ENCODE assay signal across 8 mouse cellular contexts in the genomic region with DNA sequence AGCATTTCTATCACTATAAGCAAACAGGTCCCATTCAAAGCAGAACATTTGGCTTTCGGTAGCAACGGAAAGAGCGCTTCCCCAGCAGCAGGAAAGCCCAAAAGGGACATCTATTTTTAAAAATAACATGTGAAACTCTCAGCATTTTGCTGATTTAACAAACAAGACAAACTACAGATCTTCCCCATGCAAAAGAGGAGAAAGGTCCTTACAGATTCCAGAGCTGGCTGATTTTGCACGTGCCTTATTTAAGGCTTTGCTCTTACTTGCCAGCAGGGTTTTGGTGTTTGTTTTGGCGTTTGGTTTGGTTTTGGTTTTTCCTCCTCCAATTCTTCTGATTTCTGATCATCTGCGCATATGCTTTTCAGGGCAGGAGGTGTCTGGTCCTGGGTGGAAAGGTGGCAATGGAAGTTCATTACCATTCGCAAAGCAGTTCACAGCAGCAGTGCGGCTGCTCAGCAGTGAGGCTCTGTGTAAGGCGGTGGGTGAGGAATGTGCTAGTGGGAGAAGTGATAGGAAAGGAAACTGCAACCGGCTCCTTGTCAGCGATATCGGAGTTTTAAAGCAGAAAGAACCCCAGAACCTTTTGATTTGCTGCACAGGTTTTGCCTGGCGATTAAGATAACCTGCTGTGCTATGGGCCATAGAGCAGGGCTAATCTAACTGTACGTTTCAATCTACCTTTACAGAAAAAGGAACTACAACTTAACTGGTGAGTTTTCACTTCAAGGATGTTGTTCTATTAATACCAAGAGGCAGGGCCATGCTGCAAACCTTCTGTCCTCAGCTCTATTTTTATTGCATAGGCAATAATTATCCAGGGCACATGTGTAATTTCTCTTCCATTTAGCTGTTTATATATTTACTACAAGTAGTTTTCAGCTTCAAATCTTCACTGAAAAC. TPM values are rescaled to one million over a fixed set of nuclear protein-coding genes. Genes with fewer than 3 reads are reported as not detected.
A peak's percentile ranks its signal among the peaks of the same experiment; 100 is the strongest.
DNase-seq lines count a peak whose midpoint lies in the region; ATAC-seq and TF ChIP-seq lines count a peak whose summit lies in the region.

No protein-coding gene starts in this region.

- no peak for ATAC-seq in midbrain, embryonic 11.5 days (ENCODE audit: low FRiP score)
- no peak for ATAC-seq in midbrain, embryonic 13.5 days
- ATAC-seq in heart, postnatal 0 days (ENCODE audit: insufficient read depth, low read depth): peak; percentile 75

- no peak overlapping the region for H3K4me2 ChIP-seq in midbrain, embryonic 11.5 days
- no peak overlapping the region; the same call in 1 of the 2 replicates for H3K4me2 ChIP-seq in midbrain, embryonic 13.5 days (replicated peaks)
- peak overlapping the region; percentile 67 for H3K4me2 ChIP-seq in heart, postnatal 0 days (ENCODE audit: low read depth, low read length)

- no peak for TF ChIP-seq EP300 in heart, postnatal 0 days (IDR thresholded peaks at IDR 0.05; ENCODE audit: low read depth)

- no peak overlapping the region for H3K4me3 ChIP-seq in midbrain, embryonic 11.5 days (ENCODE audit: low read depth, low read length)
- no peak overlapping the region for H3K4me3 ChIP-seq in midbrain, embryonic 13.5 days (replicated peaks)
- H3K4me3 ChIP-seq in heart, postnatal 0 days (ENCODE audit: low read depth, low read length): peak overlapping the region; percentile 48

- H3K36me3 ChIP-seq in midbrain, embryonic 11.5 days (ENCODE audit: control insufficient read depth, insufficient read depth, low read length): no peaks in the 10 kb centered on the region
- H3K36me3 ChIP-seq in midbrain, embryonic 13.5 days: no peaks in the 10 kb centered on the region
- H3K36me3 ChIP-seq in heart, postnatal 0 days (replicated peaks; ENCODE audit: control insufficient read depth, insufficient read depth, low read length): no peaks in the 10 kb centered on the region

- 34% methylated on average over 14 of the region's 14 CpGs for WGBS in midbrain, embryonic 11.5 days
- WGBS in midbrain, embryonic 13.5 days: 37% methylated on average over 14 of the region's 14 CpGs
- 6% methylated on average over 14 of the region's 14 CpGs for WGBS in heart, postnatal 0 days

- no peak for TF ChIP-seq CTCF in heart, postnatal 0 days (IDR thresholded peaks at IDR 0.05; ENCODE audit: low read depth)

- peak overlapping the region; percentile 10; the same call in 1 of the 2 replicates for H3K9ac ChIP-seq in midbrain, embryonic 11.5 days (ENCODE audit: low read length)
- no peak overlapping the region for H3K9ac ChIP-seq in midbrain, embryonic 13.5 days (replicated peaks)
- peak overlapping the region; percentile 53 for H3K9ac ChIP-seq in heart, postnatal 0 days (replicated peaks; ENCODE audit: low read depth, low read length)

- no peaks in the 10 kb centered on the region for H3K27me3 ChIP-seq in midbrain, embryonic 11.5 days (ENCODE audit: control insufficient read depth, insufficient read depth, low read length)
- no peaks in the 10 kb centered on the region for H3K27me3 ChIP-seq in midbrain, embryonic 13.5 days
- H3K27me3 ChIP-seq in heart, postnatal 0 days (ENCODE audit: control insufficient read depth, insufficient read depth, low read length): no peaks in the 10 kb centered on the region

- no peaks in the 10 kb centered on the region for H3K4me1 ChIP-seq in midbrain, embryonic 11.5 days (ENCODE audit: control insufficient read depth, insufficient read depth, low read length)
- no peaks in the 10 kb centered on the region for H3K4me1 ChIP-seq in midbrain, embryonic 13.5 days (replicated peaks)
- 0 out of 2 replicates have a peak, but pooled peaks cover 16% of the 10 kb centered on the region for H3K4me1 ChIP-seq in heart, postnatal 0 days (ENCODE audit: control insufficient read depth, insufficient read depth)

- DNase-seq in midbrain, embryonic 11.5 days (ENCODE audit: low spot score, missing footprints): peak; percentile 83
- peak; percentile 31 for DNase-seq in embryo, embryonic 11 days
- DNase-seq in heart, postnatal 0 days (ENCODE audit: low spot score): peak; percentile 55
- DNase-seq in layer of hippocampus, postnatal 36 days: peak; percentile 6 to 12
- peak; percentile 23 for DNase-seq in naive thymus-derived CD4-positive, alpha-beta T cell, adult 2 months (ENCODE audit: low read depth)
- no peak for DNase-seq in cerebellum, adult 18-20 months
- DNase-seq in gastrocnemius, adult 8-10 months (ENCODE audit: low spot score in 2 of 2): no peak

- H3K9me3 ChIP-seq in midbrain, embryonic 11.5 days (ENCODE audit: control insufficient read depth, low read length): no peaks in the 10 kb centered on the region
- no peaks in the 10 kb centered on the region for H3K9me3 ChIP-seq in midbrain, embryonic 13.5 days
- H3K9me3 ChIP-seq in heart, postnatal 0 days (replicated peaks; ENCODE audit: control insufficient read depth, low read length): no peaks in the 10 kb centered on the region

- no peak overlapping the region for H3K27ac ChIP-seq in midbrain, embryonic 11.5 days (ENCODE audit: low read depth, low read length)
- no peak overlapping the region for H3K27ac ChIP-seq in midbrain, embryonic 13.5 days
- H3K27ac ChIP-seq in heart, postnatal 0 days (ENCODE audit: low read depth): peak overlapping the region; percentile 51

RNA-seq across cellular contexts. Expression of a gene that starts 8.1 kb away (rescaled TPM):
- polyA plus RNA-seq in midbrain, embryonic 11.5 days (2014; fragmentation: Nextera tagmentation; extraction: Ambion mirVana): 21.7 and 26.4 TPM in 2 replicates
- 23.3 and 23.8 TPM in 2 replicates for polyA plus RNA-seq in midbrain, embryonic 13.5 days (2015; fragmentation: Nextera tagmentation; extraction: Ambion mirVana)
- total RNA-seq in heart, postnatal 0 days (2014; rRNA removed; ENCODE audit: low replicate concordance): 22.3 and 22.8 TPM in 2 replicates
- 34.1 and 35.1 TPM in 2 replicates for polyA plus RNA-seq in heart, postnatal 0 days (2015; fragmentation: Nextera tagmentation; extraction: Ambion mirVana)
- total RNA-seq in layer of hippocampus, postnatal 36 days (2021): 10 to 100 TPM; 65.6 to 65.9 TPM
- total RNA-seq in gastrocnemius, adult 8-10 months (2022): 10 to 100 TPM; 57.5 to 61.6 (median 57.9) TPM

RNA-seq across cellular contexts. Expression of a gene that starts 54.4 kb away (rescaled TPM):
- polyA plus RNA-seq in midbrain, embryonic 11.5 days (2014; fragmentation: Nextera tagmentation; extraction: Ambion mirVana): not detected in 2 replicates
- 0.09 TPM in 1 of 2 replicates, not detected in the other for polyA plus RNA-seq in midbrain, embryonic 13.5 days (2015; fragmentation: Nextera tagmentation; extraction: Ambion mirVana)
- total RNA-seq in heart, postnatal 0 days (2014; rRNA removed; ENCODE audit: low replicate concordance): not detected in 2 replicates
- not detected in 2 replicates for polyA plus RNA-seq in heart, postnatal 0 days (2015; fragmentation: Nextera tagmentation; extraction: Ambion mirVana)
- not detected for total RNA-seq in layer of hippocampus, postnatal 36 days (2021)
- total RNA-seq in gastrocnemius, adult 8-10 months (2022): not detected

Comparison
In these comparisons a context has a peak if more than half of its experiments do, and no peak if none do; other contexts are left out.
1. DNase-seq: peak in midbrain, embryonic 11.5 days (single experiment), embryo, embryonic 11 days (single experiment), heart, postnatal 0 days (single experiment), layer of hippocampus, postnatal 36 days (2 of 2) and naive thymus-derived CD4-positive, alpha-beta T cell, adult 2 months (single experiment); none in cerebellum, adult 18-20 months (0 of 2) and gastrocnemius, adult 8-10 months (0 of 2).